Mouse (Mus musculus) embryonic facial prominence, embryonic 13.5 days (tissue): Measurements from ENCODE around the gene Ranbp10. TPM values are rescaled to one million over a fixed set of nuclear protein-coding genes. Genes with fewer than 3 reads are reported as not detected.

Source experiments
- ATAC-seq: fragments of 200-750 bp; cut with Nextera tagmentation; 2 replicates; pipeline ENCODE4 v1.8.0; 2017; ENCODE audit warnings: low read depth; ENCODE audit not compliant: insufficient number of reproducible peaks, insufficient read depth, low FRiP score, low TSS enrichment
- H3K27ac ChIP-seq: fragments of 300-500 bp; sonication (generic); 2 replicates; pipeline ENCODE4 v1.5.1; 2015; ENCODE audit warnings: moderate library complexity, mild to moderate bottlenecking, inconsistent platforms
- H3K27me3 ChIP-seq: fragments of 300-500 bp; sonication (generic); 2 replicates; pipeline ENCODE4 v1.6.1; 2015; ENCODE audit warnings: mild to moderate bottlenecking, inconsistent platforms
- H3K36me3 ChIP-seq: fragments of 300-500 bp; sonication (generic); 2 replicates; pipeline ENCODE4 v1.6.1; 2015; ENCODE audit warnings: mild to moderate bottlenecking, inconsistent platforms
- H3K4me1 ChIP-seq: fragments of 300-500 bp; sonication (generic); 2 replicates; pipeline ENCODE4 v1.6.1; 2015; ENCODE audit warnings: inconsistent platforms
- H3K4me2 ChIP-seq: fragments of 300-500 bp; sonication (generic); 2 replicates; pipeline ENCODE4 v1.6.1; 2015; ENCODE audit warnings: moderate library complexity, mild to moderate bottlenecking, inconsistent platforms
- H3K4me3 ChIP-seq: fragments of 300-500 bp; sonication (generic); 2 replicates; pipeline ENCODE4 v1.5.1; 2015; ENCODE audit warnings: mild to moderate bottlenecking, inconsistent platforms
- H3K9ac ChIP-seq: fragments of 300-500 bp; sonication (generic); 2 replicates; pipeline ENCODE4 v1.6.1; 2015; ENCODE audit warnings: mild to moderate bottlenecking, inconsistent platforms
- H3K9me3 ChIP-seq: fragments of 300-500 bp; sonication (generic); 2 replicates; pipeline ENCODE4 v1.6.1; 2016; ENCODE audit warnings: inconsistent platforms
- WGBS: fragments of 180-500 bp; shearing (Covaris S2); methylation state at CpG from one replicate; pipeline ENCODE4 v1.1.7; 2015; ENCODE audit warnings: mixed read lengths; 5-methylcytosine and 5-hydroxymethylcytosine counted together
- polyA plus RNA-seq: library from polyadenylated mRNA; unstranded; fragments of >200 nt; fragmentation: Nextera tagmentation; extraction: Ambion mirVana; gene quantifications from 2 replicates; pipeline ENCODE4 v1.2.1, GENCODE M21; 2015

Gene Ranbp10
- polyA plus RNA-seq, 1 experiment from 2014 or later: 17.8 TPM

GRCm38 (mm10) chr8:105826379-105826778 lies 771 bp downstream of the Ranbp10 start:
- peak overlapping the region; percentile 87 for H3K4me3 ChIP-seq
- no peak for ATAC-seq
- H3K4me2 ChIP-seq: peak overlapping the region; percentile 88
- peaks cover 37% of the 10 kb centered on the region for H3K36me3 ChIP-seq
- 9% methylated on average over 4 of the region's 4 CpGs for WGBS
- H3K9me3 ChIP-seq: no peaks in the 10 kb centered on the region
- no peaks in the 10 kb centered on the region for H3K27me3 ChIP-seq
- peak overlapping the region; percentile 71; the same call in 1 of the 2 replicates for H3K27ac ChIP-seq
- H3K9ac ChIP-seq: peak overlapping the region; percentile 92
- H3K4me1 ChIP-seq: peaks cover 19% of the 10 kb centered on the region

DNA sequence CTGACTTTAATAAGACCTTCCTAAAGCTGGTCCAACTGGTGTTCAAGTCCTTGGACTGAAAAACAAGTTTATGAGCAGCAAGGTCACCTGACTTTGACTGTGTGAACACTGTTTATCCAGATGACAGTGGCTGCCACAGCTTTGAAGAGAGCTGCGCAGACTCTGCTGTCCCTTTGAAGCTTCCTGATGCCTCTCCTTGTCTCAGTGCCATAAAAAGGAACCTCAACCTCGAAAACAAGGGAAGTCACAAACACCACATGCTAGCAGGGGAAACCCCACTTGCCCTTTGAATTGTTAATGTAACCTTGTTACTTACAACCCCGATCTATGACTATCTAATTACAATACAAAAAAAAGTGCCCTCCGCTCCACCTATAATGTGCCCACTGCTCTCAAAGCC lies 1.6 kb downstream of the Ranbp10 start:
- H3K4me1 ChIP-seq: peaks cover 19% of the 10 kb centered on the region
- no peak for ATAC-seq
- 80% methylated on average over 4 of the region's 4 CpGs for WGBS
- H3K4me3 ChIP-seq: peak overlapping the region; percentile 87
- H3K9ac ChIP-seq: peak overlapping the region; percentile 92
- peaks cover 46% of the 10 kb centered on the region for H3K36me3 ChIP-seq
- peak overlapping the region; percentile 88 for H3K4me2 ChIP-seq
- H3K27me3 ChIP-seq: no peaks in the 10 kb centered on the region
- H3K9me3 ChIP-seq: no peaks in the 10 kb centered on the region
- H3K27ac ChIP-seq: no peak overlapping the region

DNA sequence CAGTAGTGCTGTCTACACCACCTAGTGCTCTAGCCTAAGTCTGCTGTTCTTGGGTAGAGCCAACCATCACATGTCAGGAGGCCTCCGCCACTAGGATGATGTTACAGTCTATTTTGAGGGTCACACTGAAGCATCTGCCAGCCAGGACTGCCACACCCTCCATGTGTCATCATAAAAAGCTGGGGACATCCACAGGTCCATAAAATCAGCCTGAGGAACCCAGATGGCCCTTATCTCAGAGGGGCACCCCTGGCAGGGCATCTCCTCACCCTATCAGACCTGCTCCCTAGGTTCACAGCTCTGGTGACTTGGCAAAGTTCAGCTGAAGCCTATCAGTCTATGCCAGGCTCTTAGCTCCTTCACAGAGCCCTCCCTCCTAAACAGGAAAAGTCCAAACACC lies 6.2 kb downstream of the Ranbp10 start:
- no peaks in the 10 kb centered on the region for H3K9me3 ChIP-seq
- H3K27me3 ChIP-seq: no peaks in the 10 kb centered on the region
- ATAC-seq: no peak
- H3K4me1 ChIP-seq: peaks cover 7% of the 10 kb centered on the region
- H3K27ac ChIP-seq: no peak overlapping the region
- H3K36me3 ChIP-seq: peaks cover 72% of the 10 kb centered on the region
- H3K4me3 ChIP-seq: no peak overlapping the region
- H3K4me2 ChIP-seq: no peak overlapping the region
- 97% methylated on average over 1 of the region's 1 CpGs for WGBS
- no peak overlapping the region for H3K9ac ChIP-seq

DNA sequence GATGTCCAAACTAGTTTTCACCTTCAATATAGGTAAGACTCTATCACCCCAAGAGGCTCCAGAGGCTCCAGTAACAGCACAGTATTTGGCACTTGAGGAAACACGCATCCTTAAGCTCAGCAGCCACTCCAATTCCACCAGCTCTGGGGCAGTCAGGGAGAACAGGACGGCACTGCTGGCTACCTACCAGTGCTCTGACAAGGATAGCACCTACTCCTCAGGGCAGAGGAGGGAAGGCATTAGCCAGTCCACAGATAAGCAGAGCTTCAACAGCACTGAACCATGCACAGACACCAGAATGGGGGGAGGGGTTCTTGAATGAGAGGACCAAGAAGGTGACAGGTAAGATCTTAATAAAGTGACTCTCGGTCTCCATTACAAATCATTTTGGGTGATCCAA lies 7.5 kb downstream of the Ranbp10 start:
- H3K27me3 ChIP-seq: no peaks in the 10 kb centered on the region
- no peak overlapping the region for H3K4me2 ChIP-seq
- 89% methylated on average over 3 of the region's 3 CpGs for WGBS
- H3K4me1 ChIP-seq: no peaks in the 10 kb centered on the region
- H3K27ac ChIP-seq: no peak overlapping the region
- no peaks in the 10 kb centered on the region for H3K9me3 ChIP-seq
- H3K36me3 ChIP-seq: peaks cover 63% of the 10 kb centered on the region
- no peak overlapping the region for H3K9ac ChIP-seq
- no peak for ATAC-seq
- H3K4me3 ChIP-seq: no peak overlapping the region

DNA sequence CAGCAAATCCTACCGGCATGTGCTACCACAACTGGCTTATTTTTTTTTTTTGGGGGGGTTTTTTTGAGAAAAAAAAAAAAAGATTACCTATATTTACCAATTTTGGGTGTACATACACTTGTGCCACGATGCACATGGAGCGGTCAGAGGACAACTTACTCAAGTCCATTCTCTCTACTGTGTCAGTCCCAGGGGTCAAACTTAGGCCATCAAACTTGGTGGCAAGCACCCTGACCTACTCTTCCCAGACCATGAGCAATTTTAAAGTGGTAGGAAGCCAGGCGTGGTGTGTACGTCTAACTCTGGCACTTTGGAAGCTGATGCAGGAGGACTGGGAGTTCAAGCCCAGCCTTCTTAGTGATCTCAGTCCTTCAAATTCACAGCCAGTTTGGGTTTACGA lies 13.9 kb downstream of the Ranbp10 start:
- Histone ChIP-seq H3K4me2 (no peak overlapping the region), H3K4me1 (no peaks in the 10 kb centered on the region; the same call in 1 of the 2 replicates), H3K9me3 (no peaks in the 10 kb centered on the region), H3K27ac (no peak overlapping the region), H3K4me3 (no peak overlapping the region), H3K9ac (no peak overlapping the region), H3K27me3 (no peaks in the 10 kb centered on the region), H3K36me3 (peaks cover 41% of the 10 kb centered on the region)
- 96% methylated on average over 6 of the region's 6 CpGs for WGBS
- no peak for ATAC-seq

DNA sequence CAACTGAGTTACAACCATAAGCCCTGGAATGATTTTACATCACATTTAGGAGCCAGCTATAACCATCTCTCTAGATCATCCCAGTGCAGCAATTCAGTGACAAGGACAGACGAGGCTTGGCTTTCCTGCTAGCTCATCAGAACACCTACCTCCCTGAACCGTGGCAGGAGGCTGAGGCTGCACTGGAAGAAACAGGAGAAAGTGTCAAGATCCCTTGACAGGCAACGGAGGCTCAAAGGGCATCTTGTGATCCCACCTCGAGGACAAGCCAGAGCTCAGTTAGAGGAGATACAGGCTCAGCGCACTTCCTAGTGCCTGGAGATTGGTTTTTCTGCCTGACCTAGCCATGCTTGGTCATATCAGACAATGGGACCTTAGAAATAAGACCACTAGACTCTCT lies 14.6 kb downstream of the Ranbp10 start:
- WGBS: 83% methylated on average over 5 of the region's 5 CpGs
- H3K9me3 ChIP-seq: no peaks in the 10 kb centered on the region
- no peaks in the 10 kb centered on the region for H3K27me3 ChIP-seq
- peaks cover 34% of the 10 kb centered on the region for H3K36me3 ChIP-seq
- no peak overlapping the region for H3K27ac ChIP-seq
- no peaks in the 10 kb centered on the region; the same call in 1 of the 2 replicates for H3K4me1 ChIP-seq
- no peak overlapping the region for H3K9ac ChIP-seq
- H3K4me3 ChIP-seq: no peak overlapping the region
- H3K4me2 ChIP-seq: no peak overlapping the region
- no peak for ATAC-seq

DNA sequence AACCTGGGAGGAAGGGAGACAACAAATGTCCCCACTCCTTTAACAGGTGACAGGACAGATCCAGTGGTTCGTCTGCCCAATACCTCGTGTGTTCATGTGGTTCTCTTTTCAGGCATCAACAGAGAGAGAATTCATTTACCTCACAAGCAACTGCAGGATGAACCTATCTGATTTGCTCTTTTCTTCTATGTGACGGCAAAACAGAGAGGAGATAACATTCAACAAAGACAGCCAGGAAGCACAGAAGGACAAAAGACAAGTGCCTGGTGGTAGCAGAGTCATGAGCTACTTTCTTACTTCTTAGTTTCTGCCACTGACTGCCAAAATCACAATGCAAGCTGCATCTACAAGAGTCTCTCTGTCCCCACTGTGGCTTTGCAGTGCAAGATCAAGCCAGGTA lies 15.6 kb downstream of the Ranbp10 start:
- no peaks in the 10 kb centered on the region; the same call in 1 of the 2 replicates for H3K4me1 ChIP-seq
- H3K27ac ChIP-seq: no peak overlapping the region
- ATAC-seq: no peak
- no peaks in the 10 kb centered on the region for H3K27me3 ChIP-seq
- WGBS: 90% methylated on average over 3 of the region's 3 CpGs
- peaks cover 34% of the 10 kb centered on the region for H3K36me3 ChIP-seq
- H3K9ac ChIP-seq: 0 out of 2 replicates have a peak overlapping the region, but pooled peaks have one; percentile 4
- H3K4me2 ChIP-seq: no peak overlapping the region
- no peaks in the 10 kb centered on the region for H3K9me3 ChIP-seq
- no peak overlapping the region for H3K4me3 ChIP-seq

DNA sequence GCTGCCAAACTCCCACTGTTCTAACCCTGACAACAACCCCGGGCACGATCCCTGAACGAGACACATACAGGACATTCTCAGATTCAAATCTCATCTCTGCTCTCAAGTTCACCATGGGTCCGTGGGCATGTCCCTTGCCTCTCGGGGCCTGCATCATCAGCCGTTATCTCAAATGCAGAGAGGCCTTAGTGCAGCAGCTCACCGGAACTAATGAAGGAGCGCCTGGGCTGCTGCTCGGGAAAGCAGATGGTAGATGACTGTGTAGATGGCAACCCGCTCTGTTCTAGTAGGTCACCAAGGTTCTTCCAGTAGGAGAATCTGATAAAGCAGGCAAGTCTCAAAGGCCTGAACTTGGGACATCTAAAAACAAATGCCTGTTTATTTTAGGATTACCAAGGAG lies 16.1 kb downstream of the Ranbp10 start:
- ATAC-seq: no peak
- Histone ChIP-seq H3K4me2 (no peak overlapping the region), H3K4me1 (no peaks in the 10 kb centered on the region; the same call in 1 of the 2 replicates), H3K27ac (no peak overlapping the region), H3K27me3 (no peaks in the 10 kb centered on the region), H3K9me3 (no peaks in the 10 kb centered on the region), H3K36me3 (peaks cover 34% of the 10 kb centered on the region), H3K4me3 (no peak overlapping the region), H3K9ac (no peak overlapping the region)
- 88% methylated on average over 10 of the region's 10 CpGs for whole genome bisulfite sequencing

GRCm38 (mm10) chr8:105810245-105810786 lies 16.8 kb downstream of the Ranbp10 start:
- Histone ChIP-seq H3K36me3 (peaks cover 35% of the 10 kb centered on the region), H3K4me3 (no peak overlapping the region), H3K4me2 (no peak overlapping the region), H3K27me3 (no peaks in the 10 kb centered on the region), H3K4me1 (no peaks in the 10 kb centered on the region; the same call in 1 of the 2 replicates), H3K9me3 (no peaks in the 10 kb centered on the region), H3K27ac (no peak overlapping the region), H3K9ac (no peak overlapping the region)
- ATAC-seq: no peak
- 84% methylated on average over 6 of the region's 6 CpGs for WGBS

- Histone ChIP-seq H3K4me3 (no peak overlapping the region), H3K27ac (no peak overlapping the region), H3K27me3 (no peaks in the 10 kb centered on the region), H3K4me2 (no peak overlapping the region), H3K4me1 (no peaks in the 10 kb centered on the region; the same call in 1 of the 2 replicates), H3K9ac (no peak overlapping the region), H3K9me3 (no peaks in the 10 kb centered on the region), H3K36me3 (peaks cover 43% of the 10 kb centered on the region)
- WGBS: 94% methylated on average over 2 of the region's 2 CpGs
- no peak for ATAC-seq
Measured at GRCm38 (mm10) chr8:105808480-105808879, 18.7 kb downstream of the Ranbp10 start.

DNA sequence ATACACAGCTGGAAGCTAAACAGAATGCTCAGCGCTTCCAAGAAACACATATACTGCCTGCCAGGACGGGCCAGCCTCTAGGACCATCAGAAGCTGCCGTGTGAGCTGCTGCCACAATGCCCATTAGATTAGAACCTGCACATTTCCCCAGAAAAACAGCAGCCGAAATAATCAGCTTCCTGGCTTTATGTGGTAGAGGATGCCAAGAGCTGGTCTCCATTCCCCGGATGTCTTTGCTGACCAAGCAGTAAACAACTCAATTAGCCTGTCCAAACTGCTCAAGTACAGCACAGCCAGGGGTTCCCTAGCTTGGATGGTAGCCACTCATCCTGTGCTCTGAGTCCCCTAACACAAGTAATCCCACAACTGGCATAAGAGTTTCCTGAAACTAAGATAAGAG lies 19.4 kb downstream of the Ranbp10 start:
- no peak overlapping the region for H3K9ac ChIP-seq
- H3K36me3 ChIP-seq: peaks cover 41% of the 10 kb centered on the region
- no peaks in the 10 kb centered on the region for H3K9me3 ChIP-seq

GRCm38 (mm10) chr8:105805964-105806363 lies 21.2 kb downstream of the Ranbp10 start:
- H3K9ac ChIP-seq: no peak overlapping the region
- no peaks in the 10 kb centered on the region for H3K27me3 ChIP-seq
- no peaks in the 10 kb centered on the region; the same call in 1 of the 2 replicates for H3K4me1 ChIP-seq
- H3K4me3 ChIP-seq: no peak overlapping the region
- no peak overlapping the region for H3K27ac ChIP-seq
- WGBS: 75% methylated on average over 1 of the region's 1 CpGs
- peaks cover 25% of the 10 kb centered on the region for H3K36me3 ChIP-seq
- no peak overlapping the region for H3K4me2 ChIP-seq
- H3K9me3 ChIP-seq: no peaks in the 10 kb centered on the region
- no peak for ATAC-seq

More for the DNA sequence above, 19.4 kb downstream of the Ranbp10 start:
- Histone ChIP-seq H3K27me3 (no peaks in the 10 kb centered on the region), H3K4me3 (no peak overlapping the region), H3K4me2 (no peak overlapping the region), H3K4me1 (no peaks in the 10 kb centered on the region; the same call in 1 of the 2 replicates), H3K27ac (no peak overlapping the region)
- ATAC-seq: no peak
- 88% methylated on average over 5 of the region's 5 CpGs for WGBS
